Mouse (Mus musculus) neural tube, embryonic 14.5 days (tissue): ENCODE measurements around the gene Hira. TPM values are rescaled to one million over a fixed set of nuclear protein-coding genes. Genes with fewer than 3 reads are reported as not detected.
"Not testable (repeated sequence)": the region's sequence is repeated elsewhere in the genome, so short reads cannot be mapped to it uniquely, and the experiment has no call there.

ENCODE experiments used
- ATAC-seq: fragments of 200-750 bp; cut with Nextera tagmentation; 2 replicates; pipeline ENCODE4 v1.8.0; 2017; ENCODE audit warnings: low read depth, mild to moderate bottlenecking, moderate TSS enrichment, moderate library complexity
- H3K27ac ChIP-seq: fragments of 300-500 bp; sonication (generic); 2 replicates; pipeline ENCODE4 v1.5.1; 2014; ENCODE audit warnings: low read depth, mild to moderate bottlenecking, control low read depth, low read length, moderate library complexity, mixed read lengths
- H3K27me3 ChIP-seq: fragments of 300-500 bp; sonication (generic); 2 replicates; pipeline ENCODE4 v1.6.1; 2014; ENCODE audit warnings: low read length; ENCODE audit not compliant: control insufficient read depth, insufficient read depth
- H3K36me3 ChIP-seq: fragments of 300-500 bp; sonication (generic); 2 replicates; pipeline ENCODE4 v1.6.1; 2014; ENCODE audit warnings: low read length, mixed read lengths; ENCODE audit not compliant: control insufficient read depth, insufficient read depth
- H3K4me1 ChIP-seq: fragments of 300-500 bp; sonication (generic); 2 replicates; pipeline ENCODE4 v1.6.1; 2014; ENCODE audit warnings: low read length; ENCODE audit not compliant: control insufficient read depth, insufficient read depth
- H3K4me2 ChIP-seq: fragments of 300-500 bp; sonication (generic); 2 replicates; pipeline ENCODE4 v1.6.1; 2014; ENCODE audit warnings: mild to moderate bottlenecking, low read depth, low read length, control low read depth
- H3K4me3 ChIP-seq: fragments of 300-500 bp; sonication (generic); 2 replicates; pipeline ENCODE4 v1.5.1; 2014; ENCODE audit warnings: low read depth, low read length, control low read depth, mixed read lengths
- H3K9ac ChIP-seq: fragments of 300-500 bp; sonication (generic); replicated peaks from 2 replicates; pipeline ENCODE4 v1.6.1; 2014; ENCODE audit warnings: low read depth, mild to moderate bottlenecking, control low read depth, low read length, mixed read lengths
- H3K9me3 ChIP-seq: fragments of 300-500 bp; sonication (generic); 2 replicates; pipeline ENCODE4 v1.6.1; 2016; ENCODE audit warnings: low read length; ENCODE audit not compliant: control insufficient read depth
- WGBS: fragments of 180-500 bp; shearing (Covaris S2); extraction: QIAGEN DNeasy Blood & Tissue Kit; methylation state at CpG from one replicate; pipeline ENCODE4 v1.1.7; 2014; 5-methylcytosine and 5-hydroxymethylcytosine counted together
- polyA plus RNA-seq: library from polyadenylated mRNA; unstranded; fragments of >200 nt; fragmentation: Nextera tagmentation; extraction: Ambion mirVana; gene quantifications from 2 replicates; pipeline ENCODE4 v1.2.1, GENCODE M21; 2014

Hira gene
- polyA plus RNA-seq, 1 experiment from 2014 or later = 23.4 TPM

GRCm38 (mm10) chr16:18849521-18850190 lies 27.2 kb upstream of the Hira start:
- H3K4me1 ChIP-seq, H3K27me3 ChIP-seq, H3K36me3 ChIP-seq, H3K4me2 ChIP-seq, H3K9ac ChIP-seq, H3K4me3 ChIP-seq, H3K9me3 ChIP-seq, H3K27ac ChIP-seq, ATAC-seq: not testable (repeated sequence)
- 94% methylated on average over 15 of the region's 17 CpGs for WGBS

- no peaks in the 10 kb centered on the region for H3K36me3 ChIP-seq
- no peak overlapping the region for H3K9ac ChIP-seq
- no peaks in the 10 kb centered on the region for H3K4me1 ChIP-seq
- H3K4me3 ChIP-seq = no peak overlapping the region
- H3K9me3 ChIP-seq = no peaks in the 10 kb centered on the region
- no peak for ATAC-seq
- no peak overlapping the region for H3K4me2 ChIP-seq
- no peaks in the 10 kb centered on the region for H3K27me3 ChIP-seq
- H3K27ac ChIP-seq = no peak overlapping the region
Measured at GRCm38 (mm10) chr16:18858551-18858950, 18.3 kb upstream of the Hira start.

- Histone ChIP-seq H3K9me3 (no peaks in the 10 kb centered on the region), H3K9ac (no peak overlapping the region), H3K27me3 (no peaks in the 10 kb centered on the region), H3K4me2 (no peak overlapping the region), H3K4me3 (no peak overlapping the region), H3K36me3 (no peaks in the 10 kb centered on the region), H3K4me1 (no peaks in the 10 kb centered on the region), H3K27ac (no peak overlapping the region)
- WGBS = 64% methylated on average over 1 of the region's 1 CpGs
- no peak for ATAC-seq
Measured at GRCm38 (mm10) chr16:18860186-18860585, 16.7 kb upstream of the Hira start.

- WGBS = 96% methylated on average over 1 of the region's 1 CpGs
- not testable (repeated sequence) for ATAC-seq
- peaks cover 24% of the 10 kb centered on the region for H3K36me3 ChIP-seq
Measured at GRCm38 (mm10) chr16:18870495-18870894, 6.3 kb upstream of the Hira start.

GRCm38 (mm10) chr16:18876091-18876441 lies 771 bp upstream of the Hira start:
- Histone ChIP-seq H3K36me3 (peaks cover 23% of the 10 kb centered on the region), H3K4me1 (peaks cover 12% of the 10 kb centered on the region; the same call in 1 of the 2 replicates), H3K4me3 (peak overlapping the region; percentile 92), H3K27me3 (no peaks in the 10 kb centered on the region), H3K27ac (peak overlapping the region; percentile 94), H3K4me2 (peak overlapping the region; percentile 76), H3K9me3 (no peaks in the 10 kb centered on the region), H3K9ac (peak overlapping the region; percentile 94)
- WGBS = 2% methylated on average over 17 of the region's 17 CpGs
- ATAC-seq = no peak

More at GRCm38 (mm10) chr16:18870495-18870894, 6.3 kb upstream of the Hira start:
- not testable (repeated sequence) for H3K9ac ChIP-seq, H3K4me3 ChIP-seq, H3K27ac ChIP-seq, H3K4me1 ChIP-seq, H3K27me3 ChIP-seq, H3K9me3 ChIP-seq, H3K4me2 ChIP-seq

GRCm38 (mm10) chr16:18877386-18878090 lies 701 bp downstream of the Hira start:
- under 1% methylated on average over 43 of the region's 43 CpGs for WGBS
- Histone ChIP-seq H3K27me3 (no peaks in the 10 kb centered on the region), H3K27ac (peak overlapping the region; percentile 94), H3K9me3 (no peaks in the 10 kb centered on the region), H3K4me2 (peak overlapping the region; percentile 76), H3K4me3 (peak overlapping the region; percentile 92), H3K9ac (peak overlapping the region; percentile 94), H3K36me3 (peaks cover 10% of the 10 kb centered on the region), H3K4me1 (peaks cover 12% of the 10 kb centered on the region; the same call in 1 of the 2 replicates)
- peak; percentile 36 for ATAC-seq

GRCm38 (mm10) chr16:18878091-18878720 lies 1.4 kb downstream of the Hira start:
- Histone ChIP-seq H3K4me1 (peaks cover 12% of the 10 kb centered on the region; the same call in 1 of the 2 replicates), H3K27ac (peak overlapping the region; percentile 94), H3K36me3 (peaks cover 4% of the 10 kb centered on the region; the same call in 1 of the 2 replicates), H3K9ac (peak overlapping the region; percentile 94), H3K4me3 (peak overlapping the region; percentile 92), H3K4me2 (peak overlapping the region; percentile 76), H3K9me3 (no peaks in the 10 kb centered on the region), H3K27me3 (no peaks in the 10 kb centered on the region)
- 26% methylated on average over 20 of the region's 20 CpGs for WGBS
- no peak; the same call in 1 of the 2 replicates for ATAC-seq

GRCm38 (mm10) chr16:18884044-18884443 lies 7.2 kb downstream of the Hira start:
- H3K36me3 ChIP-seq = no peaks in the 10 kb centered on the region; the same call in 1 of the 2 replicates
- H3K4me2 ChIP-seq = no peak overlapping the region
- no peaks in the 10 kb centered on the region for H3K9me3 ChIP-seq
- no peak for ATAC-seq
- H3K27ac ChIP-seq = no peak overlapping the region
- H3K27me3 ChIP-seq = no peaks in the 10 kb centered on the region
- H3K4me3 ChIP-seq = no peak overlapping the region
- no peak overlapping the region for H3K9ac ChIP-seq
- H3K4me1 ChIP-seq = peaks cover 11% of the 10 kb centered on the region; the same call in 1 of the 2 replicates

- no peaks in the 10 kb centered on the region for H3K27me3 ChIP-seq
- H3K4me2 ChIP-seq = no peak overlapping the region
- no peak overlapping the region for H3K4me3 ChIP-seq
- no peaks in the 10 kb centered on the region for H3K9me3 ChIP-seq
- ATAC-seq = no peak
- no peaks in the 10 kb centered on the region for H3K4me1 ChIP-seq
- no peak overlapping the region for H3K9ac ChIP-seq
- 79% methylated on average over 4 of the region's 4 CpGs for WGBS
- H3K36me3 ChIP-seq = peaks cover 23% of the 10 kb centered on the region
- no peak overlapping the region for H3K27ac ChIP-seq
Measured at GRCm38 (mm10) chr16:18893840-18894372, 17.1 kb downstream of the Hira start.
